Mouse (Mus musculus): ENCODE measurements around the gene Myo18a.

GRCm38 (mm10) chr11:77828163-77828562, 65.1 kb downstream of the Myo18a start:
- TF ChIP-seq CTCF (IDR thresholded peaks at IDR 0.05) (peak; percentile 22; the same call in 1 of the 2 replicates), EP300 (IDR thresholded peaks at IDR 0.05) (no peak)

Measured in lung, postnatal 0 days (tissue).